Comparison of ENCODE assay signal across 14 mouse cellular contexts in the genomic region with DNA sequence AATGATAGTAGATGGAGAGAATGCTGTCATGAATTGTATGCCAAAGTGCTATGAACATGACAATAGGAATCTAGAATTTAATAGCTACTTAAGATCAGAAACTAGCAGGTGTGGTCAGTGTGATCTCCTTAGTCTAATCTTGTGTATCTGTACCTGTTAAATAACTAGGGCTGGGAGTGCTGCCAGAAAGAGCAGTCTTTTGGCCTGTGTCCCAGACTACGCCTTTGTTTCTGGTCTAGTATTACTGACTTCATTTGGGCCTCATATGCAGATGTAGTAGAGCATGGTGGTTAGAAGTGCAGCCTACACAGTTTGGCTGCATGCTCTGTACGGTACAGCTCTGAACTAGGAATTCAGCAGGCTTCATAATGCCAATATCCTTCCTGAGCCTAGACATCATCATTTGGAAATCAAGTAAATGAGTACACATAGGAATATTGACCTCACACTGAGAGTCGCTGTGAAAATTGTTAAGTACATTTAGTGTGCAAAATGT.
DNase-seq lines count a peak whose midpoint lies in the region; ATAC-seq and TF ChIP-seq lines count a peak whose summit lies in the region.
"Had no signal": no experiment of that assay in that cellular context is flagged by ENCODE, and none has a peak within 500 bp of the region (broad histone marks: within the 10 kb centered on the region; RNA-seq: fewer than 3 reads in every experiment).

No protein-coding gene starts in this region.

- 57% methylated on average over 3 of the region's 3 CpGs for WGBS in forebrain, embryonic 13.5 days
- WGBS in forebrain, embryonic 10.5 days = 89% methylated on average over 3 of the region's 3 CpGs
- WGBS in liver, adult 2 months = 64% methylated on average over 3 of the region's 3 CpGs
- WGBS in liver, embryonic 12.5 days (ENCODE audit: insufficient replicate concordance) = 58% methylated on average over 3 of the region's 3 CpGs

- peak; percentile 61; the same call in 1 of the 2 replicates for ATAC-seq in forebrain, embryonic 13.5 days
- no peak for ATAC-seq in liver, embryonic 12.5 days
- ATAC-seq in erythroblast, adult 5-6 weeks (replicated peaks; ENCODE audit: low FRiP score, poor library complexity, severe bottlenecking) = no peak

- H3K4me1 ChIP-seq in forebrain, embryonic 13.5 days = no peaks in the 10 kb centered on the region
- no peaks in the 10 kb centered on the region for H3K4me1 ChIP-seq in forebrain, embryonic 10.5 days
- no peaks in the 10 kb centered on the region for H3K4me1 ChIP-seq in liver, adult 2 months (ENCODE audit: control insufficient read depth, insufficient read depth, low read length)
- no peaks in the 10 kb centered on the region for H3K4me1 ChIP-seq in liver, embryonic 12.5 days
- H3K4me1 ChIP-seq: embryonic facial prominence, embryonic 12.5 days; liver, embryonic 15.5 days had no signal

- no peak overlapping the region for H3K4me3 ChIP-seq in forebrain, embryonic 13.5 days
- H3K4me3 ChIP-seq in forebrain, embryonic 10.5 days = no peak overlapping the region
- H3K4me3 ChIP-seq in liver, adult 2 months (ENCODE audit: insufficient read depth, low read depth, low read length) = no peak overlapping the region
- no peak overlapping the region for H3K4me3 ChIP-seq in liver, embryonic 12.5 days
- H3K4me3 ChIP-seq: embryonic facial prominence, embryonic 12.5 days; liver, embryonic 15.5 days had no signal

- no peak overlapping the region for H3K9ac ChIP-seq in forebrain, embryonic 13.5 days
- H3K9ac ChIP-seq in liver, adult 2 months (ENCODE audit: low read depth, low read length) = no peak overlapping the region
- no peak overlapping the region for H3K9ac ChIP-seq in liver, embryonic 12.5 days
- H3K9ac ChIP-seq: embryonic facial prominence, embryonic 12.5 days; liver, embryonic 15.5 days had no signal

- DNase-seq in forebrain, embryonic 10.5 days (ENCODE audit: extremely low spot score, low spot score) = no peak
- DNase-seq in liver, adult 2 months (ENCODE audit: extremely low read depth, low read depth, low spot score) = peak; percentile 2
- DNase-seq in cerebellum, adult 9-10 months = peak; percentile 38
- peak; percentile 1 for DNase-seq in kidney, postnatal 14 days
- DNase-seq in adipocyte (ENCODE audit: low spot score) = no peak
- DNase-seq: B cell, adult 2 months; heart, adult 11 months had no signal

- TF ChIP-seq CTCF in liver, adult 2 months (IDR thresholded peaks at IDR 0.05; ENCODE audit: low read depth, low read length) = no peak

- H3K9me3 ChIP-seq in forebrain, embryonic 13.5 days (replicated peaks) = no peaks in the 10 kb centered on the region
- H3K9me3 ChIP-seq in forebrain, embryonic 10.5 days = no peaks in the 10 kb centered on the region
- H3K9me3 ChIP-seq in liver, embryonic 12.5 days (replicated peaks) = no peaks in the 10 kb centered on the region
- H3K9me3 ChIP-seq: embryonic facial prominence, embryonic 12.5 days; G1E; liver, embryonic 15.5 days had no signal

- no peak overlapping the region for H3K27ac ChIP-seq in forebrain, embryonic 13.5 days
- H3K27ac ChIP-seq in forebrain, embryonic 10.5 days = no peak overlapping the region
- H3K27ac ChIP-seq in liver, adult 2 months (replicated peaks; ENCODE audit: insufficient read depth, low read depth, low read length) = no peak overlapping the region
- no peak overlapping the region for H3K27ac ChIP-seq in liver, embryonic 12.5 days
- H3K27ac ChIP-seq: embryonic facial prominence, embryonic 12.5 days; liver, embryonic 15.5 days; macrophage had no signal

- no peak for TF ChIP-seq POLR2A in liver, adult 2 months (IDR thresholded peaks at IDR 0.05; ENCODE audit: extremely low read depth, insufficient read depth, low read length)

- no peaks in the 10 kb centered on the region for H3K79me2 ChIP-seq in liver, adult 2 months (ENCODE audit: control insufficient read depth, insufficient read depth, low read length)

- H3K36me3 ChIP-seq in forebrain, embryonic 13.5 days (ENCODE audit: poor library complexity, severe bottlenecking) = no peaks in the 10 kb centered on the region
- no peaks in the 10 kb centered on the region for H3K36me3 ChIP-seq in forebrain, embryonic 10.5 days (replicated peaks)
- no peaks in the 10 kb centered on the region for H3K36me3 ChIP-seq in liver, adult 2 months (ENCODE audit: control insufficient read depth, insufficient read depth, low read length)
- no peaks in the 10 kb centered on the region for H3K36me3 ChIP-seq in liver, embryonic 12.5 days
- H3K36me3 ChIP-seq: embryonic facial prominence, embryonic 12.5 days; G1E; liver, embryonic 15.5 days had no signal

- no peaks in the 10 kb centered on the region for H3K27me3 ChIP-seq in forebrain, embryonic 13.5 days
- H3K27me3 ChIP-seq in forebrain, embryonic 10.5 days (ENCODE audit: poor library complexity, severe bottlenecking) = no peaks in the 10 kb centered on the region
- H3K27me3 ChIP-seq in liver, adult 2 months (ENCODE audit: control insufficient read depth, insufficient read depth, low read length) = no peaks in the 10 kb centered on the region
- no peaks in the 10 kb centered on the region for H3K27me3 ChIP-seq in liver, embryonic 12.5 days (replicated peaks)
- H3K27me3 ChIP-seq: embryonic facial prominence, embryonic 12.5 days; liver, embryonic 15.5 days had no signal

- H3K4me2 ChIP-seq in forebrain, embryonic 13.5 days = no peak overlapping the region
- H3K4me2 ChIP-seq in liver, embryonic 12.5 days = no peak overlapping the region
- H3K4me2 ChIP-seq: embryonic facial prominence, embryonic 12.5 days; liver, embryonic 15.5 days had no signal

Comparison
In these comparisons a context has a peak if more than half of its experiments do, and no peak if none do; other contexts are left out.
1. DNase-seq: peak in liver, adult 2 months (single experiment), cerebellum, adult 9-10 months (single experiment) and kidney, postnatal 14 days (single experiment); none in forebrain, embryonic 10.5 days (single experiment) and adipocyte (single experiment).